Mouse (Mus musculus) lung, postnatal 0 days (tissue): Measurements from ENCODE around the gene Rasgrp2.

Experiments
- CTCF ChIP-seq: IDR thresholded peaks from 2 replicates; pipeline ENCODE4 v1.5.1; 2016; ENCODE audit warnings: antibody characterized with exemption, mild to moderate bottlenecking
- EP300 ChIP-seq: IDR thresholded peaks from 2 replicates; pipeline ENCODE4 v1.6.1; 2016; ENCODE audit warnings: antibody characterized with exemption, mild to moderate bottlenecking, control low read depth

DNA sequence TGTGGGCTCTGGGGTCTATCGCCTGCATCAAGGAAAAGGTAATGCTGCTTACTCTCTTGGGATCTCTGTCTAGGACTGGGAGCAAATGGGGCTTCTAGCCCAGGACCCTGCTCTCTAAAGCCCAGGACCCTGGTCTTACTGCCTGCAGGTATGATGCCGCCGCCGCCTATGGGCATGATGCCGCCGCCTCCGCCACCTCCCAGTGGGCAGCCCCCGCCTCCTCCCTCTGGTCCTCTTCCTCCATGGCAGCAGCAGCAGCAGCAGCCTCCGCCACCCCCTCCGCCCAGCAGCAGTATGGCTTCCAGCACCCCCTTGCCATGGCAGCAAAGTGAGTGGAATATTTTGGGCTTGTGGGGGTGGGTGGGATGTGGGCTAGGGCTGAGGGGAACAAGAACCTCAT is 24.6 kb upstream of the Rasgrp2 start:
- TF ChIP-seq CTCF: no peak
- no peak for TF ChIP-seq EP300
